ENCODE assay signal across 18 mouse cellular contexts in the genomic region with DNA sequence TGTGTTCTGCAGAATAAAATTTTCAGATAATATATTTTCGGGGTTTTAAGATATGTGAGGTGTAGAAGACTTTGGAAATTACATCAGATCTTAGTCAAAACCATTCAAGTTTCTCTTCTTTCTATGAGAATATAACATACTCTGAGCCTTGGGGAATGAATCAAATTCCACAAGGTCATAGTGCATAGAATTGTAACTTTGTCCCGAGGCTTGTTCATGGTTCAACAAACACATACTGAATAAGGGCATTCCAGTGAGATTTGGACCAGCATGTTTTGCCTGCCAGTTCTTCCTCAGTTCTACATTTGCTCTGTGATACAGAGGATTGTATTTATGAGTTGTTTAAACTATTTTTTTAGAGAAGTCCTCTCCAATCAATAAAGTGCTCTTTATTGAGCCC.
"Had no signal": no experiment of that assay in that cellular context is flagged by ENCODE, and none has a peak within 500 bp of the region (broad histone marks: within the 10 kb centered on the region; RNA-seq: fewer than 3 reads in every experiment).

No protein-coding gene starts in this region.

- H3K9me3 ChIP-seq: intestine, embryonic 15.5 days; limb, embryonic 12.5 days; limb, embryonic 15.5 days; midbrain, embryonic 12.5 days; midbrain, embryonic 15.5 days; neural tube, embryonic 12.5 days; neural tube, embryonic 15.5 days had no signal

- ATAC-seq: intestine, embryonic 15.5 days; liver, postnatal 0 days; lung, postnatal 0 days; midbrain, embryonic 15.5 days had no signal

- H3K36me3 ChIP-seq: intestine, embryonic 15.5 days; limb, embryonic 12.5 days; limb, embryonic 15.5 days; midbrain, embryonic 12.5 days; midbrain, embryonic 15.5 days; neural tube, embryonic 12.5 days; neural tube, embryonic 15.5 days had no signal

- H3K27me3 ChIP-seq: intestine, embryonic 15.5 days; limb, embryonic 12.5 days; limb, embryonic 15.5 days; midbrain, embryonic 12.5 days; midbrain, embryonic 15.5 days; neural tube, embryonic 12.5 days; neural tube, embryonic 15.5 days had no signal

- H3K4me3 ChIP-seq: intestine, embryonic 15.5 days; limb, embryonic 12.5 days; limb, embryonic 15.5 days; midbrain, embryonic 12.5 days; midbrain, embryonic 15.5 days; neural tube, embryonic 12.5 days; neural tube, embryonic 15.5 days had no signal

- H3K9ac ChIP-seq: intestine, embryonic 15.5 days; limb, embryonic 12.5 days; limb, embryonic 15.5 days; liver, embryonic 14.5 days; liver, postnatal 0 days; lung, embryonic 14.5 days; midbrain, embryonic 12.5 days; midbrain, embryonic 15.5 days; neural tube, embryonic 12.5 days; neural tube, embryonic 15.5 days had no signal

- H3K27ac ChIP-seq: intestine, embryonic 15.5 days; kidney, postnatal 0 days; limb, embryonic 12.5 days; limb, embryonic 15.5 days; liver, embryonic 14.5 days; macrophage; midbrain, embryonic 12.5 days; midbrain, embryonic 15.5 days; neural tube, embryonic 12.5 days; neural tube, embryonic 15.5 days; stomach, postnatal 0 days had no signal

- H3K4me1 ChIP-seq: intestine, embryonic 15.5 days; limb, embryonic 12.5 days; limb, embryonic 15.5 days; midbrain, embryonic 12.5 days; midbrain, embryonic 15.5 days; neural tube, embryonic 12.5 days; neural tube, embryonic 15.5 days had no signal

- DNase-seq: left cerebral cortex, postnatal 4 days; liver, postnatal 0 days; lung, embryonic 14.5 days; right cerebral cortex, postnatal 4 days; thymus, postnatal 25 days had no signal

- H3K4me2 ChIP-seq: intestine, embryonic 15.5 days; limb, embryonic 12.5 days; limb, embryonic 15.5 days; liver, embryonic 11.5 days; lung, embryonic 14.5 days; midbrain, embryonic 12.5 days; midbrain, embryonic 15.5 days; neural tube, embryonic 12.5 days; neural tube, embryonic 15.5 days had no signal
